Mouse (Mus musculus): ENCODE results near the gene Hba-a1. TPM values are rescaled to one million over a fixed set of nuclear protein-coding genes. Genes with fewer than 3 reads are reported as not detected.
"Not testable (repeated sequence)": the region's sequence is repeated elsewhere in the genome, so short reads cannot be mapped to it uniquely, and the experiment has no call there.

Gene Hba-a1
- polyA plus RNA-seq, 1 experiment: not detected

DNA sequence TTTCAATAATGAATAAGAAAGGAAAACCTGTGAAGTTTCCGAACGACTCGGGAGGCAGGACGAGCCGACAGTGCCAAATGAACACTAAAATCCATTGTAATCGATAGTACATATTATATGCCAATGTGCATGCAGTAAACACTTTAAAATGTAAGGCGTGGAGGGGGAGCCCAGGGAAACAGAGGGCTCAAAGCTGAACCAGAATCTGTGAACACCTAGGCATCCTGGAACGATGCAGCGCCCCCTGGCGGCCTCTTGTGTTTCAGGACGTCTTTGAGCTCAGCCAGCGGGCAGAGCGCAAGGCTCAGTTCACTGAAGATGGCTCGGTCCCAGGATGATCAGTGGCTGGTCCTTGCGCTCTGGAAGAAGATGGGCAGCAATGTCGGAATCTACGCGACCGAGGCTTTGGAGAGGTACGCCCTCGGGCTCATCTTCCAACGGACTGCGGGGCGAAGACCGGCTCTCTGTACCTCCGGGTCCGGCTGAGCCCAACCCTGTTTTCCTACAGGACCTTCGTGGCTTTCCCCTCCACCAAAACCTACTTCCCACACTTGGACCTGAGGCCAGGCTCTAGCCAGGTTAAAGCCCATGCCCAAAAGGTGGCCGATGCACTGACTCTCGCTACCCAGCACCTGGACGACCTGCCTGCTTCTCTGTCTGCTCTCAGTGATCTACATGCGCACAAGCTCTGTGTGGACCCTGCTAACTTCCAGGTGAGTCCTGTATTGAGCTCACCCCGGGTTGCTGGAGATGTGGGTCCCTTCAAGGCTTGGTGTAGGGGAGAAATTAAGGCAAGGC is 3.6 kb downstream of the Hba-a1 start, which contains the start of gene Hbq1b:
Gene Hbq1b (plus strand): TSS at position 271 of the 798 bp plus-strand sequence.
- H3K4me1 ChIP-seq (ENCODE audit: control insufficient read depth, insufficient read depth, low read length); H3K27ac ChIP-seq (ENCODE audit: insufficient read depth, low read depth, low read length): not testable (repeated sequence)
- TF ChIP-seq CTCF (IDR thresholded peaks at IDR 0.05; ENCODE audit: insufficient read depth, low read depth, low read length): peak; percentile 59
- H3K4me3 ChIP-seq (ENCODE audit: insufficient read depth, low read depth, low read length): peak within 1 kb of the TSS; percentile 30
- WGBS: 16% methylated on average over 32 of the region's 33 CpGs

DNA sequence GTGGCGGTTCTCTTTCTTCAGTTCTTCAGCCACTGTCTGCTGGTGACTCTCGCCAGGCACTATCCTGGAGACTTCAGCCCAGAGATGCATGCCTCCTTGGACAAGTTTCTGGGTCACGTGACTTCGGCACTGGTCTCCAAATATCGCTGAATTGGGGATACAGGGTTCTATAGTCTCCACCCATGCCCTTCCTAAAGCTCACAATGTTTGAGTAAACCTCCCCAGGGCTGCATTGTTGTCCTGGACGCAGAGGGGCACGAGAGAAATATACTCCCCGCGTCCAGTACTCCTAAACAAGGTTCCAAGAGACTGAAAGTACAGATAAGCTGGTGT is 4.1 kb downstream of the Hba-a1 start:
- Histone ChIP-seq H3K4me3 (ENCODE audit: insufficient read depth, low read depth, low read length) (no peak overlapping the region), H3K27ac (ENCODE audit: insufficient read depth, low read depth, low read length) (no peak overlapping the region), H3K4me1 (ENCODE audit: control insufficient read depth, insufficient read depth, low read length) (no peaks in the 10 kb centered on the region)
- 70% methylated on average over 9 of the region's 9 CpGs for WGBS
- no peak for TF ChIP-seq CTCF (IDR thresholded peaks at IDR 0.05; ENCODE audit: insufficient read depth, low read depth, low read length)
- no peak for TF ChIP-seq POLR2A (IDR thresholded peaks at IDR 0.05; ENCODE audit: insufficient read depth, low read depth, low read length)

DNA sequence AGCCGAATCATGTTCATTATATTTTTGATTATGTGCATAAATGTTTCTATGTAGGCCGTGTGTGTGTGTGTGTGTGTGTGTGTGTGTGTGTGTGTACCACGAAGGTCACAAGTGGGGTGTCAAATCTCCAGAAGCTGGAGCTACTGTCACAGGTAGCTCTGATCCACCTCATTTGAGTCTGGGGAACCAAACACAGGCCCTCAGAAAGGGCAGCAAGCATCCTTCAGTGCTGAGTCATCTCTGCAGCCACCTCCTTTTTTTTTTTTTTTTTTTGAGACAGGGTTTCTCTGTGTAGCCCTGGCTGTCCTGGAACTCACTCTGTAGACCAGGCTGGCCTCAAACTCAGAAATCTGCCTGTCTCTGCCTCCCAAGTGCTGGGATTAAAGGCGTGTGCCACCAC is 9.5 kb downstream of the Hba-a1 start:
- 87% methylated on average over 4 of the region's 4 CpGs for WGBS
- not testable (repeated sequence) for H3K27ac ChIP-seq (ENCODE audit: insufficient read depth, low read depth, low read length); H3K4me3 ChIP-seq (ENCODE audit: insufficient read depth, low read depth, low read length); H3K4me1 ChIP-seq (ENCODE audit: control insufficient read depth, insufficient read depth, low read length)

DNA sequence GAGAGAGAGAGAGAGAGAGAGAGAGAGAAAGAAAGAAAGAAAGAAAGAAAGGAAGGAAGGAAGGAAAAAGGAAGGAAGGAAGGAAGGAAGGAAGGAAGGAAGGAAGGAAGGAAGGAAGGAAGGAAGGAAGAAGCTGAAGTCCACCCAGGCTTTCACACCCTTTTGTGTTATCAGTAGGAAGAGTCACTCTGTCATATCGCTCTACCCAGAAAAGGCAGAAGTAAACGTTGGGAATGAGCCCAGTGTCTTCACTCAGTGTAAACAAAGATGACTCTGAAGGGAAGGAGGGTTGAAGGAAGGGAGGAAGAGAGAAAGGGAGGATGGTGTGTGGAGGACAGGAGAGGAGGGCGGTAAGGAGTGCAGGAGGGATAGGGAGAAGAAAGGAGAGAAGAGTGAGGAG is 10.2 kb downstream of the Hba-a1 start:
- 81% methylated on average over 3 of the region's 3 CpGs for WGBS
- not testable (repeated sequence) for H3K4me3 ChIP-seq (ENCODE audit: insufficient read depth, low read depth, low read length); H3K27ac ChIP-seq (ENCODE audit: insufficient read depth, low read depth, low read length); H3K4me1 ChIP-seq (ENCODE audit: control insufficient read depth, insufficient read depth, low read length)

DNA sequence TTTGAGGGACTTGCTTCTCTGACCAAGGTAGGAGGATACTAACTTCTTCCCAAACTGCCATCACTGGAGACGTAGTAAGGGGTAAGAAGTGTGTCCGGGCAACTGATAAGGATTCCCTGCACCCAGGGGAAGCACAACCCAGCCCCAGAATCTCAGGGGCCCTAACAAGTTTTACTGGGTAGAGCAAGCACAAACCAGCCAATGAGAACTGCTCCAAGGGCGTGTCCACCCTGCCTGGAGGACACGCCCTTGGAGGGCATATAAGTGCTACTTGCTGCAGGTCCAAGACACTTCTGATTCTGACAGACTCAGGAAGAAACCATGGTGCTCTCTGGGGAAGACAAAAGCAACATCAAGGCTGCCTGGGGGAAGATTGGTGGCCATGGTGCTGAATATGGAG is 12.9 kb downstream of the Hba-a1 start, which contains the start of gene Hba-a2:
Gene Hba-a2 (plus strand): TSS at position 287 of the 400 bp plus-strand sequence.
- H3K27ac ChIP-seq (ENCODE audit: insufficient read depth, low read depth, low read length); H3K4me3 ChIP-seq (ENCODE audit: insufficient read depth, low read depth, low read length); H3K4me1 ChIP-seq (ENCODE audit: control insufficient read depth, insufficient read depth, low read length): not testable (repeated sequence)
- WGBS: no CpG with 5 or more reads among the region's 4 CpGs

DNA sequence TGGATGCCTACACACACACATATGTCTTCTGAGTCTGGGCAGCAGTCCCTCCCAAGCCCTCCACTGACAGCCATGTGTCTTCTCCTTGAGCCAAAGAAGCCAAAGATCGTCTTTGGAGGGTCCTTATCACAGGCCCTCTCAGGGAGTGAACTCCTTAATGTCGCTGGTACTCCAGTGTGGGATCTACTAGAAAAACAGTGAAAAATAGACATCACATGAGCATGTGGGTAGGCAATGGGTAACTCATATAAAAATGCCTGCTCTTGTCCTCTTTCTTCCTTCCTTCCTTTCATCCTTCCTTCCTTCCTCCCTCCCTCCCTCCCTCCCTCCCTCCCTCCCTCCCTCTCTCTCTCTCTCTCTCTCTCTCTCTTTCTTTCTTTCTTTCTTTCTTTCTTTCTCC is 14.1 kb downstream of the Hba-a1 start:
- 61% methylated on average over 2 of the region's 2 CpGs for WGBS
- H3K27ac ChIP-seq (ENCODE audit: insufficient read depth, low read depth, low read length); H3K4me3 ChIP-seq (ENCODE audit: insufficient read depth, low read depth, low read length); H3K4me1 ChIP-seq (ENCODE audit: control insufficient read depth, insufficient read depth, low read length): not testable (repeated sequence)

DNA sequence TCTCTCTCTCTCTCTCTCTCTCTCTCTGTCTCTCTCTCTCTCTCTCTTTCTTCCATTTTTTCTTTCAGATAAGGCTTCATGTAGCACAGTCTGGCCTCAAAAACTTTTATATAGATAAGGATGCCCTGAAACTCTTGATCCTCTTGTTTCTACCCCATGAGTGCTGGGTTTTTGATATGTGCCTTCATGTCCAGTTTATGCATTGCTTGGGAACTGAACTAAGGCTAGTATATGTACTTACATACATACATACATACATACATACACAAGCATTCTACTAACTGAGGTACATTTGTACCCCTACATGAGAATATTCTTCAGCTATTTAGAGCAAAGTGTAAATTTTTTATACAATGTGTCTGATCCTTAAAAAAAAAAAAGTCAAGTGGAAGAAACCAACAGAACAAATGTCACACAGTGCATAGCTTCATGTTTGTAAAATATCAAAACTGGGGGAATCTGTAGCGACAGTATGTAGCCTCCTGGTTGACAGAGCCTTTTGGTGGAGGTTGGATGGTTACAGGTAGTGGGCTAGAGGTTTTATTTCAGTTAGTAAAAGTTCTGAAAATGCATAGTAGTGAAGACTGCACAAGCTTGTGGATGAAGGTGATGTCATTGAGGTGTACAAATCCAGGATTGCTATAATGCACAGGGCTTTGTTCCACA is 14.7 kb downstream of the Hba-a1 start:
- no peak for TF ChIP-seq POLR2A (IDR thresholded peaks at IDR 0.05; ENCODE audit: insufficient read depth, low read depth, low read length)
- no peak for TF ChIP-seq CTCF (IDR thresholded peaks at IDR 0.05; ENCODE audit: insufficient read depth, low read depth, low read length)
- Histone ChIP-seq H3K27ac (ENCODE audit: insufficient read depth, low read depth, low read length) (no peak overlapping the region), H3K4me1 (ENCODE audit: control insufficient read depth, insufficient read depth, low read length) (peaks cover 7% of the 10 kb centered on the region), H3K4me3 (ENCODE audit: insufficient read depth, low read depth, low read length) (no peak overlapping the region)
- 100% methylated on average over 1 of the region's 1 CpGs for WGBS

DNA sequence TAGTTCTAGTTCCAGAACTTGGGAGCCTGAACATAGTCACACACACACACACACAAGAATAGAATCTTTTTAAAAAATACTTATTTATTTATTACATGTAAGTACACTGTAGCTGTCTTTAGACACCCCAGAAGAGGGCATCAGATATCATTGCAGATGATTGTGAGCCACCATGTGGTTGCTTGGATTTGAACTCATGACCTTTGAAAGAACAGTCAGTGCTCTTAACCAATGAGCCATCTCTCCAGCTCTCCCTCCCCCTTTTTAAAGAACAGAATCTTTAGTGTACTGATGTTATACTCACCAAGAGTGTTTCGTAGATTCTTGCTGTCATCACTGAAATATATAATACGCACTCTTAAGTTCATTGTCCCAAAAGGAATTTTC is 15.2 kb downstream of the Hba-a1 start:
- peaks cover 12% of the 10 kb centered on the region for H3K4me1 ChIP-seq (ENCODE audit: control insufficient read depth, insufficient read depth, low read length)
- H3K27ac ChIP-seq (ENCODE audit: insufficient read depth, low read depth, low read length): no peak overlapping the region
- 98% methylated on average over 2 of the region's 2 CpGs for WGBS
- no peak for TF ChIP-seq POLR2A (IDR thresholded peaks at IDR 0.05; ENCODE audit: insufficient read depth, low read depth, low read length)
- no peak for TF ChIP-seq CTCF (IDR thresholded peaks at IDR 0.05; ENCODE audit: insufficient read depth, low read depth, low read length)
- H3K4me3 ChIP-seq (ENCODE audit: insufficient read depth, low read depth, low read length): no peak overlapping the region

DNA sequence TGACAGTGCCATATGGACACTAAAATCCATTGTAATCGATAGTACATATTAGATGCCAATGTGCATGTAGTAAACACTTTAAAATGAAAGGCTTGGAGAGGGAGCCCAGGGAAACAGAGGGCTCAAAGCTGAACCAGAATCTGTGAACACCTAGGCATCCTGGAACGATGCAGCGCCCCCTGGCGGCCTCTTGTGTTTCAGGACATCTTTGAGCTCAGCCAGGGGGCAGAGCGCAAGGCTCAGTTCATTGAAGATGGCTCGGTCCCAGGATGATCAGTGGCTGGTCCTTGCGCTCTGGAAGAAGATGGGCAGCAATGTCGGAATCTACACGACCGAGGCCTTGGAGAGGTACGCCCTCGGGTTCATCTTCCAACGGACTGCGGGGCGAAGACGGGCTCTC is 16.6 kb downstream of the Hba-a1 start, which contains the start of gene Hbq1a:
Gene Hbq1a (plus strand): TSS at position 205 of the 400 bp plus-strand sequence.
- Histone ChIP-seq H3K4me1 (ENCODE audit: control insufficient read depth, insufficient read depth, low read length) (peaks cover 15% of the 10 kb centered on the region), H3K4me3 (ENCODE audit: insufficient read depth, low read depth, low read length) (0 out of 2 replicates have a peak within 1 kb of the TSS, but pooled peaks have one; percentile 13)
- TF ChIP-seq CTCF (IDR thresholded peaks at IDR 0.05; ENCODE audit: insufficient read depth, low read depth, low read length): peak; percentile 66; the same call in 1 of the 2 replicates
- not testable (repeated sequence) for H3K27ac ChIP-seq (ENCODE audit: insufficient read depth, low read depth, low read length)
- WGBS: 4% methylated on average over 16 of the region's 16 CpGs

Measured in olfactory bulb, adult 2 months (tissue).